Mouse (Mus musculus): ENCODE data around the gene Gm3336. TPM values are rescaled to one million over a fixed set of nuclear protein-coding genes. Genes with fewer than 3 reads are reported as not detected.

Gene Gm3336
- polyA plus RNA-seq, 1 experiment, result not detected

DNA sequence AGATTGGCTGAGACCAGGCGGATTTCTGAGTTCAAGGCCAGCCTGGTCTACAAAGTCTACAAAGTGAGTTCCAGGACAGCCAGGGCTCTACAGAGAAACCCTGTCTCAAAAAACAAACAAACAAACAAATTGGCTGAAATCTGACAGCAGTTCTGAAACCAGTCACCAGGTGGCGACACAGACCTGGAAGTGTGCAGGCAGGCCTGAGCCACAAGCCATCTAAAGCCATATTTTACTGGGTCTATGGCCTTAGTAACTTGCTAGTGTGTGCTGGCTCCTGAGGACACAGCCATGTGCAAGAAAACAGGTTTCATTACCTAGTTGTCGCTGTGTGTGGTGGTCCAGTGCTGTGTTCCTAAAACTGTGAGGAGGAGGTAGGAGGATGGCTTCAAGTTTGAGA, 2.4 kb downstream of the Gm3336 start:
- Histone ChIP-seq H3K4me1 (ENCODE audit: control insufficient read depth, insufficient read depth, insufficient read length, low read length) (no peaks in the 10 kb centered on the region), H3K4me3 (ENCODE audit: insufficient read depth, low read depth, low read length) (no peak overlapping the region), H3K27ac (replicated peaks; ENCODE audit: low read depth, low read length) (no peak overlapping the region)

- no peak overlapping the region for H3K27ac ChIP-seq (replicated peaks; ENCODE audit: low read depth, low read length)
- no peak overlapping the region for H3K4me3 ChIP-seq (ENCODE audit: insufficient read depth, low read depth, low read length)
- no peaks in the 10 kb centered on the region for H3K4me1 ChIP-seq (ENCODE audit: control insufficient read depth, insufficient read depth, insufficient read length, low read length)
Observed at GRCm38 (mm10) chr8:70721601-70722000, 3.3 kb downstream of the Gm3336 start.

- no peaks in the 10 kb centered on the region for H3K4me1 ChIP-seq (ENCODE audit: control insufficient read depth, insufficient read depth, insufficient read length, low read length)
- no peak within 1 kb of the TSS for H3K4me3 ChIP-seq (ENCODE audit: insufficient read depth, low read depth, low read length)
- H3K27ac ChIP-seq (replicated peaks; ENCODE audit: low read depth, low read length), result no peak within 1 kb of the TSS
Observed at GRCm38 (mm10) chr8:70723486-70724210, 5.3 kb downstream of the Gm3336 start, which contains the start of gene Pde4c. Gene Pde4c (plus strand): TSS chr8:70723720.

- H3K4me1 ChIP-seq (ENCODE audit: control insufficient read depth, insufficient read depth, insufficient read length, low read length), result no peaks in the 10 kb centered on the region
- H3K4me3 ChIP-seq (ENCODE audit: insufficient read depth, low read depth, low read length), result no peak overlapping the region
- H3K27ac ChIP-seq (replicated peaks; ENCODE audit: low read depth, low read length), result no peak overlapping the region
Observed at GRCm38 (mm10) chr8:70724216-70724615, 5.9 kb downstream of the Gm3336 start.

GRCm38 (mm10) chr8:70725792-70726447, 7.6 kb downstream of the Gm3336 start:
- Histone ChIP-seq H3K27ac (replicated peaks; ENCODE audit: low read depth, low read length) (no peak overlapping the region), H3K4me3 (ENCODE audit: insufficient read depth, low read depth, low read length) (no peak overlapping the region), H3K4me1 (ENCODE audit: control insufficient read depth, insufficient read depth, insufficient read length, low read length) (no peaks in the 10 kb centered on the region)

GRCm38 (mm10) chr8:70726721-70727120, 8.4 kb downstream of the Gm3336 start:
- H3K27ac ChIP-seq (replicated peaks; ENCODE audit: low read depth, low read length), result no peak overlapping the region
- no peaks in the 10 kb centered on the region for H3K4me1 ChIP-seq (ENCODE audit: control insufficient read depth, insufficient read depth, insufficient read length, low read length)
- H3K4me3 ChIP-seq (ENCODE audit: insufficient read depth, low read depth, low read length), result no peak overlapping the region

- Histone ChIP-seq H3K4me3 (ENCODE audit: insufficient read depth, low read depth, low read length) (peak overlapping the region; percentile 33), H3K4me1 (ENCODE audit: control insufficient read depth, insufficient read depth, insufficient read length, low read length) (no peaks in the 10 kb centered on the region), H3K27ac (replicated peaks; ENCODE audit: low read depth, low read length) (no peak overlapping the region)
Observed at GRCm38 (mm10) chr8:70729808-70730475, 11.6 kb downstream of the Gm3336 start.

DNA sequence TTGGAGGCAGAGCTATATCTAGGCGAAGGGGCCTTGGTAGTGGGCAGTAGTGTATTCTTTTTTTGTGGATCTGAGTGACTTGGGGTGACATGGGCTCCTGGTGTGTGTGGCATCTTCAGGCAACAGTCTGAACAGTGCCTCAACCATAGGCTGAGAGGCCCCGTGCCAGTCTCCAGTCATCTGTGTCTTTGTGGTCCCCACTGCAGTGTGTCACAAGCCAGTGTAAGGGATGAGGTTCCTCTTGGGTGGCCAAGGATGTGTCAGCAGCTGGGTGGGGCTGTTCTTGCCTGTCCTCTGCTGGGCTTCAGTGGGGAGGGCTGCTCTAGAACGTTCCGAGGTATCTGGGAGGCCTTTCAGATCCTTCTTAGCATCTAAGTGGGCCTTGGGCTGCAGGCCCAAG, 12.6 kb downstream of the Gm3336 start:
- H3K4me3 ChIP-seq (ENCODE audit: insufficient read depth, low read depth, low read length), result no peak overlapping the region
- no peaks in the 10 kb centered on the region for H3K4me1 ChIP-seq (ENCODE audit: control insufficient read depth, insufficient read depth, insufficient read length, low read length)
- no peak overlapping the region for H3K27ac ChIP-seq (replicated peaks; ENCODE audit: low read depth, low read length)

GRCm38 (mm10) chr8:70737705-70738104, 19.4 kb downstream of the Gm3336 start:
- Histone ChIP-seq H3K27ac (replicated peaks; ENCODE audit: low read depth, low read length) (no peak overlapping the region), H3K4me1 (ENCODE audit: control insufficient read depth, insufficient read depth, insufficient read length, low read length) (no peaks in the 10 kb centered on the region; the same call in 1 of the 2 replicates), H3K4me3 (ENCODE audit: insufficient read depth, low read depth, low read length) (no peak overlapping the region)

DNA sequence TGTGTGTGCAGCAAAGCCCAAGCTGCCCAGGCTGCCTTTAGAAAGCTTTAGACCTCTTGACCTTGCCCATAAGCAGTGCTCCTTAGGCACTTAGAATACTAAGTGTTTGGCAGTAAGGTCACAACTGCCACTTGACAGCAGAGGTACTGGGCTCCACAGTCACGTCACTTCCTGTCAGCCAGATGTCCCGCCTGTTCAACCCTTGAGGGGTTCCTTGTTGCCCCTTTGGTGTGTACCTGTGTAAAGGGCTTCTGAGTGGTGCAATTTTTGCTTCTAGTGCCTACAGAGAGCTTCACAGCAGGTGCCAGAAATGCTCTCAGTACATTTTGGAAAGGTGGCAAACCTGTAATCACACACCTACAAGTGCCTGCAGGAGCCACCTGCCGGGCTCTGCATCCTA, 19.9 kb downstream of the Gm3336 start:
- Histone ChIP-seq H3K4me1 (ENCODE audit: control insufficient read depth, insufficient read depth, insufficient read length, low read length) (no peaks in the 10 kb centered on the region; the same call in 1 of the 2 replicates), H3K27ac (replicated peaks; ENCODE audit: low read depth, low read length) (no peak overlapping the region), H3K4me3 (ENCODE audit: insufficient read depth, low read depth, low read length) (no peak overlapping the region)

DNA sequence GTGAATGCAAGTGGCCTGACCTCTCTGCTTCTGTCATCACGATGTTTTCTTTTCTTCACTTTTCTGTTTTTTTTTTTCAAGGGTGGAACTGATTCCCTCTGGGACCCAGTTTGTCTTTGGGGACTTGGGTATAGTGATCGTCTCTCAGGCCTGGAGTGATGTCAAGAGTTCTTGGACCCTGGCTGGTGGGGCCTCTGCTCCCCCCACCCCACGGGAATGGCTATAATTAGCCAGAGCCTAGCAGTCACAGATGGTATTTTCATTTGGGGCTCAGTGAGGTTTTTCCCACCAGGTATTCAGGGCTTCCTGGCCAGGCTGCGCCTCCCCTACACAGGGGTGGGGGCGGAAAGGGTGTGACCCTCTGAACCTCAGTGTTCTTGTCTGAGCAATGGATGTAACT, 23.3 kb downstream of the Gm3336 start:
- H3K4me1 ChIP-seq (ENCODE audit: control insufficient read depth, insufficient read depth, insufficient read length, low read length), result peaks cover 4% of the 10 kb centered on the region
- H3K4me3 ChIP-seq (ENCODE audit: insufficient read depth, low read depth, low read length), result no peak overlapping the region
- H3K27ac ChIP-seq (replicated peaks; ENCODE audit: low read depth, low read length), result 0 out of 2 replicates have a peak overlapping the region, but pooled peaks have one; percentile 14

DNA sequence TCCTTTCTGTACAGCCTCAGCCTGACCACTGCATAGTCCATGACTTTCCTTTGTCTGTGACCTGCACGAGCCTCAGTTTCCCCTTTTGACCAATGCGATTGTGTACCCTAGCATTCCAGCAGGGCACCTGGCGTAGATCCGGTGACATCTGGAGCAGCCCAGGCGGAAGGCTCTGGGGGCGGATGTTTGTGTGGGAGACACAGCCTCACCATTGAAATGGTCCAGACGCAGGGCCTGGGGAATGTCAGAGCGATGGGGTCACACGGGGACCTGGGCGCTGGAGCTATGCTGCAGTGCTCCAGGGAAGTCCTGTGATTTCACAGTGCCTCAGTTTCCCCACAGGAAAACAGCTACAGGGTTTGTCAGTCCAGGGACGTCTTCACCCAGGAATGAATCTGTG, 23.8 kb downstream of the Gm3336 start:
- 0 out of 2 replicates have a peak overlapping the region, but pooled peaks have one; percentile 14 for H3K27ac ChIP-seq (replicated peaks; ENCODE audit: low read depth, low read length)
- peaks cover 4% of the 10 kb centered on the region for H3K4me1 ChIP-seq (ENCODE audit: control insufficient read depth, insufficient read depth, insufficient read length, low read length)
- no peak overlapping the region for H3K4me3 ChIP-seq (ENCODE audit: insufficient read depth, low read depth, low read length)

- peak overlapping the region; percentile 74 for H3K27ac ChIP-seq (replicated peaks; ENCODE audit: low read depth, low read length)
- H3K4me3 ChIP-seq (ENCODE audit: insufficient read depth, low read depth, low read length), result peak overlapping the region; percentile 59
- H3K4me1 ChIP-seq (ENCODE audit: control insufficient read depth, insufficient read depth, insufficient read length, low read length), result peaks cover 4% of the 10 kb centered on the region
Observed at GRCm38 (mm10) chr8:70742981-70743655, 24.8 kb downstream of the Gm3336 start.

DNA sequence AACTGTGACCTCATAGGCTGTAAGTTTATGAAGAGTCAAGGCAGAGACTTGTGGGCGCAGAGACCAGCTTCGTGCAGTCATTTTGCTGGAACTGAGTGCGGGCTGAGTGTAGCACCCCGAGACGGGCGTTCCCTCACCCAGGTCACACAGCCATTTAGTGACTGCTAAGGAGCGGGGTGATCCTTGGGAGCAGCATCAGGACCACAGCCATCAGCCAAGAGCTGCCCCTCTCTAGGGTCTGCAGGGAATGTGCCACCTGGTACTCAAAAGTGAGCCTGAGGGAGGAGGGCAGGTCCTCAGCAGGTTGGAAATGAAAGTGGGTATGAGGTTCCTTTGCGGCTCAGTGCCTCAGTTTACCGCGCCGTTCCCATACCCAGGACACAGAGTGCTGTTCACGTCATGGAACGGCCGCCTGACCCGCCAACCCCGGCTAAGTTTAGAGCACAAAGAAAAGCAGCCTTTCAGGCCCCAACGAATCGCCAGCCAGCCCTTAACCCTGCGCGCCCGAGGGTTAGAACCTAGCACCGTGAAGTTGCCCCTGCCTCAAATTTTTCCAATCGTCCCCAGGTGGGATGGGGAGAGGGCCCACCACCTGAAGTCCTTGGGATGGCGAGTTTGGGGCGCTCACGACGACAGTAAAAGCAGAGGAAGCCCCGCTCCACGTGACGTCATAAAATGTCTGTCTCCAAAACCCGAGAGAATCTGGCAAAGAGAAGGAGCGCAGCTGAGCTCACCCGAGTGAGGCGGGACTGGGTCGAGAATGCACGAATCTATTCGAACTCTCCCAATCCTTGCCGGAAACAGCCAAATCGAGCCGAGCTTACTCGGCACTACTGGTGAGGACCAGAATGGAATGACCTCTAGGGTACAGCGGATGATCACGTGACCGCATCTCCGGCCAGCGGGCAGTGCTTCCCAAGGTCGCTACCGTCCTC, 25.6 kb downstream of the Gm3336 start:
- Histone ChIP-seq H3K27ac (replicated peaks; ENCODE audit: low read depth, low read length) (peak overlapping the region; percentile 69), H3K4me3 (ENCODE audit: insufficient read depth, low read depth, low read length) (peak overlapping the region; percentile 59), H3K4me1 (ENCODE audit: control insufficient read depth, insufficient read depth, insufficient read length, low read length) (peaks cover 4% of the 10 kb centered on the region)
